Comparison of ENCODE assay signal across 8 mouse cellular contexts in genomic region chr4:120814171-120814570, GRCm38 (mm10). TPM values are rescaled to one million over a fixed set of nuclear protein-coding genes. Genes with fewer than 3 reads are reported as not detected.
A peak's percentile ranks its signal among the peaks of the same experiment; 100 is the strongest.
DNase-seq lines count a peak whose midpoint lies in the region; ATAC-seq and TF ChIP-seq lines count a peak whose summit lies in the region.

No protein-coding gene starts in this region.

- no peak for TF ChIP-seq EP300 in ES-Bruce4 (IDR thresholded peaks at IDR 0.05; ENCODE audit: insufficient read depth, low read depth, low read length)
- TF ChIP-seq EP300 in heart, adult 2 months (IDR thresholded peaks at IDR 0.05; ENCODE audit: insufficient read depth, low read depth, low read length), result 0 out of 2 replicates have a peak, but pooled peaks have one; percentile 13

- intact Hi-C loops in heart, adult 2 months (cut with DNase I), result no loop called here
- intact Hi-C loops in gastrocnemius, postnatal 14 days (cut with DNase I; ENCODE audit: low total_unique reads), result no loop called here

- no peak for TF ChIP-seq CTCF in ES-Bruce4 (IDR thresholded peaks at IDR 0.05; ENCODE audit: low read depth, low read length)
- TF ChIP-seq CTCF in heart, adult 2 months (IDR thresholded peaks at IDR 0.05), result no peak

- peaks cover 12% of the 10 kb centered on the region for H3K79me2 ChIP-seq in heart, adult 2 months (replicated peaks; ENCODE audit: control insufficient read depth, insufficient read depth, low read length)

- H3K4me2 ChIP-seq in kidney, embryonic 14.5 days (replicated peaks; ENCODE audit: low read depth, low read length), result peak overlapping the region; percentile 51

- H3K27me3 ChIP-seq in ES-Bruce4 (ENCODE audit: control insufficient read depth, insufficient read depth, low read length, poor library complexity, severe bottlenecking), result no peaks in the 10 kb centered on the region
- no peaks in the 10 kb centered on the region for H3K27me3 ChIP-seq in heart, adult 2 months (ENCODE audit: control insufficient read depth, insufficient read depth, low read length)
- no peaks in the 10 kb centered on the region for H3K27me3 ChIP-seq in kidney, embryonic 14.5 days (ENCODE audit: control insufficient read depth, insufficient read depth, low read length)

- 12% methylated on average over 4 of the region's 4 CpGs for WGBS in heart, adult 2 months
- 21% methylated on average over 4 of the region's 4 CpGs for WGBS in kidney, embryonic 14.5 days

- H3K4me3 ChIP-seq in ES-Bruce4 (ENCODE audit: low read depth, low read length), result peak overlapping the region; percentile 17
- H3K4me3 ChIP-seq in heart, adult 2 months, result peak overlapping the region; percentile 58
- peak overlapping the region; percentile 63 for H3K4me3 ChIP-seq in kidney, embryonic 14.5 days (ENCODE audit: low read length)

- H3K9me3 ChIP-seq in ES-Bruce4 (replicated peaks; ENCODE audit: control insufficient read depth, insufficient read depth, low read length, poor library complexity, severe bottlenecking), result no peaks in the 10 kb centered on the region
- H3K9me3 ChIP-seq in kidney, embryonic 14.5 days (ENCODE audit: control insufficient read depth, low read length), result no peaks in the 10 kb centered on the region

- H3K36me3 ChIP-seq in ES-Bruce4 (ENCODE audit: control insufficient read depth, insufficient read depth, low read length, poor library complexity, severe bottlenecking), result no peaks in the 10 kb centered on the region
- peaks cover 36% of the 10 kb centered on the region for H3K36me3 ChIP-seq in heart, adult 2 months (ENCODE audit: control insufficient read depth, insufficient read depth, low read length)
- H3K36me3 ChIP-seq in kidney, embryonic 14.5 days (ENCODE audit: control insufficient read depth, insufficient read depth, low read length), result no peaks in the 10 kb centered on the region

- TF ChIP-seq POLR2A in ES-Bruce4 (IDR thresholded peaks at IDR 0.05; ENCODE audit: insufficient read depth, low read length), result no peak
- 0 out of 2 replicates have a peak, but pooled peaks have one; percentile 27 for TF ChIP-seq POLR2A in heart, adult 2 months (IDR thresholded peaks at IDR 0.05; ENCODE audit: insufficient read depth, low read depth, low read length)

- no peak for ATAC-seq in kidney, embryonic 14.5 days (ENCODE audit: low FRiP score, low TSS enrichment)

- peak overlapping the region; percentile 6; the same call in 1 of the 2 replicates for H3K9ac ChIP-seq in ES-Bruce4 (ENCODE audit: low read depth, poor library complexity, severe bottlenecking)
- peak overlapping the region; percentile 95 for H3K9ac ChIP-seq in heart, adult 2 months (ENCODE audit: low read depth, low read length)
- peak overlapping the region; percentile 66 for H3K9ac ChIP-seq in kidney, embryonic 14.5 days (ENCODE audit: low read depth, low read length)

- H3K4me1 ChIP-seq in ES-Bruce4 (ENCODE audit: control insufficient read depth, insufficient read depth, low read length), result peaks cover 5% of the 10 kb centered on the region
- H3K4me1 ChIP-seq in heart, adult 2 months (ENCODE audit: control insufficient read depth, insufficient read depth, low read length), result peaks cover 21% of the 10 kb centered on the region
- H3K4me1 ChIP-seq in kidney, embryonic 14.5 days (ENCODE audit: control insufficient read depth, insufficient read depth, low read length), result peaks cover 35% of the 10 kb centered on the region

- peak overlapping the region; percentile 81 for H3K27ac ChIP-seq in ES-Bruce4 (ENCODE audit: insufficient read depth, low read length)
- peak overlapping the region; percentile 91 for H3K27ac ChIP-seq in heart, adult 2 months
- peak overlapping the region; percentile 78 for H3K27ac ChIP-seq in kidney, embryonic 14.5 days (ENCODE audit: low read depth, low read length)

- peak; percentile 61 to 91 for DNase-seq in adrenal gland, adult (ENCODE audit: inconsistent age in 2 of 2, low spot score in 1 of 2)
- DNase-seq in heart, adult 2 months, result peak; percentile 33 to 44
- DNase-seq in lung, postnatal 14 days, result peak; percentile 10
- no peak for DNase-seq in frontal cortex, postnatal 10 days (ENCODE audit: low spot score in 2 of 2)
- DNase-seq in gastrocnemius, postnatal 14 days, result no peak
- no peak for DNase-seq in cerebellum, adult 11-12 months

RNA-seq across cellular contexts. Expression of gene Nfyc, which starts 17.2 kb away (rescaled TPM):
- polyA plus RNA-seq in ES-Bruce4 (2011; ENCODE audit: insufficient read depth, insufficient read length, low read depth, missing spikeins), result 40.1 and 46.2 TPM in 2 replicates
- total RNA-seq in heart, adult 2 months (2021), result 10 to 100 TPM; 46.0 to 50.6 TPM
- 179 and 212 TPM in 2 replicates for polyA plus RNA-seq in heart, adult 2 months (2012; rRNA removed)
- 106 and 133 TPM in 2 replicates for polyA plus RNA-seq in kidney, embryonic 14.5 days (2014; fragmentation: Nextera tagmentation; extraction: Ambion mirVana)
- total RNA-seq in gastrocnemius, postnatal 14 days (2021), result 10 to 100 TPM; 43.7 to 44.3 TPM

RNA-seq across cellular contexts. Expression of gene Rims3, which starts 40.4 kb away (rescaled TPM):
- 7.3 and 9.3 TPM in 2 replicates for polyA plus RNA-seq in ES-Bruce4 (2011; ENCODE audit: insufficient read depth, insufficient read length, low read depth, missing spikeins)
- total RNA-seq in heart, adult 2 months (2021), result under 1 TPM; 0.05 TPM
- 0.09 and 0.12 TPM in 2 replicates for polyA plus RNA-seq in heart, adult 2 months (2012; rRNA removed)
- polyA plus RNA-seq in kidney, embryonic 14.5 days (2014; fragmentation: Nextera tagmentation; extraction: Ambion mirVana), result 0.21 and 0.31 TPM in 2 replicates
- under 1 TPM in 1 of 2 experiments, not detected in 1; 0.06 TPM for total RNA-seq in gastrocnemius, postnatal 14 days (2021)

Comparison
In these comparisons a context has a peak if more than half of its experiments do, and no peak if none do; other contexts are left out.
1. H3K9ac ChIP-seq: peak in every context shown above with its lines; median percentile 95 in heart, adult 2 months; 66 in kidney, embryonic 14.5 days; 6 in ES-Bruce4.
2. DNase-seq: peak in adrenal gland, adult (2 of 2), heart, adult 2 months (2 of 2) and lung, postnatal 14 days (single experiment); none in frontal cortex, postnatal 10 days (0 of 2), gastrocnemius, postnatal 14 days (single experiment) and cerebellum, adult 11-12 months (single experiment).
3. Peak in every context shown above with its lines, with median percentiles within 50 percentile points of each other: H3K27ac ChIP-seq and H3K4me3 ChIP-seq.